Mouse (Mus musculus): ENCODE measurements around the gene Olfr794.

DNA sequence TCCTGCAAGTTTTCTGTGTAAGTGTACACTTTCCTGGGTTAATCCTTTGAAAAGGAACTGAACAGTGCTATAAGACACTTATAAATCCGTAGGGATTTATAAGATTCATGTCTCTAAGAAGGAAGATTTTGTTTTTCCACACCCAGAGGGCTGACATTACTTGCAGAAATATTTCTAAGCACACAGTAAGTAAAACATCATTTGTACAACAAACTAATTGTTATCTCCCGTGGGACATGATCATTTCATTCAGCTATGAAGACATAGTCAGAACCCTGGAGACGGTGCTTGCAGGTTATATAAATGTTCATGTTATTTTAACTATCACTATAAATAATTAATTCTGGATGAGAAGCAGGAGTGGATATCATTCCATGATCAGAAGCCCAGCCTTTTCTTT lies 46.0 kb upstream of the Olfr794 start, which contains the start of gene Olfr791:
- TF ChIP-seq CTCF (IDR thresholded peaks at IDR 0.05; ENCODE audit: borderline replicate concordance, control insufficient read depth, extremely low read depth, insufficient read depth, low read length, poor library complexity) (no peak), POLR2A (IDR thresholded peaks at IDR 0.05; ENCODE audit: control insufficient read depth, extremely low read depth, insufficient read depth, low read length, poor library complexity) (no peak)

All from thymus, adult 2 months (tissue).